Mouse (Mus musculus): ENCODE results near the gene Slc25a3. TPM values are rescaled to one million over a fixed set of nuclear protein-coding genes. Genes with fewer than 3 reads are reported as not detected.

The Slc25a3 gene
- polyA plus RNA-seq, 2 experiments: 190 to 207 TPM

DNA sequence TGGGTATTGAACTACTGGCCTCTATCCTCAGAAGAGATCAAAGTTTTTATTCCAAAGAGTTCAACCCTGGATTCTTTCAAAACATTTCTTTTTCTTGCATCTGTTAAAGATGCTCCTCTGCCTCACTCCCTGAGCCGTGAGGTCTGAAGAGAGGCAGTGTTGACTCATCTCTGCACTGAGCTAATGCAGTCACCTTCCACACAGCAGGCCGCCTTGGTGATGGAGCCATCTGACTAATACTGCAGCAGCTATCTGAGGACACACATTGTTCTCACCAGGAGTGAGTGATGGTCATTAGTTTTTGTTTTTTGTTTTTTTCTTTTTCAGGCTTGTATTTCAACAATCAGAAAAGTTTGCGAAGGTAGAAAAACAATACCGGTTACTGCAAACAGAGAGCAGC is 31.0 kb downstream of the Slc25a3 start:
- Histone ChIP-seq H3K36me3 (replicated peaks; ENCODE audit: control insufficient read depth, insufficient read depth, low read depth) (no peaks in the 10 kb centered on the region), H3K27me3 (ENCODE audit: control insufficient read depth, insufficient read depth, low read length) (no peaks in the 10 kb centered on the region), H3K27ac (no peak overlapping the region), H3K4me3 (ENCODE audit: insufficient read depth in 1 of 2, low read depth in 2 of 2, low read length in 2 of 2) (no peak overlapping the region), H3K9me3 (ENCODE audit: control insufficient read depth, low read length) (no peaks in the 10 kb centered on the region), H3K4me1 (replicated peaks; ENCODE audit: control insufficient read depth in 2 of 2, insufficient read depth in 2 of 2, low read length in 1 of 2) (no peaks in the 10 kb centered on the region), H3K4me2 (ENCODE audit: low read depth) (no peak overlapping the region), H3K9ac (replicated peaks) (no peak overlapping the region)
- ATAC-seq (ENCODE audit: insufficient read depth) (no peak), DNase-seq (ENCODE audit: low read depth in 3 of 3, low spot score in 3 of 3) (no peak)
- WGBS (ENCODE audit: insufficient replicate concordance): 77% methylated on average over 4 of the region's 4 CpGs
- TF ChIP-seq EP300 (IDR thresholded peaks at IDR 0.05; ENCODE audit: low read depth): no peak
- TF ChIP-seq CTCF (IDR thresholded peaks at IDR 0.05; ENCODE audit: low read depth): no peak

DNA sequence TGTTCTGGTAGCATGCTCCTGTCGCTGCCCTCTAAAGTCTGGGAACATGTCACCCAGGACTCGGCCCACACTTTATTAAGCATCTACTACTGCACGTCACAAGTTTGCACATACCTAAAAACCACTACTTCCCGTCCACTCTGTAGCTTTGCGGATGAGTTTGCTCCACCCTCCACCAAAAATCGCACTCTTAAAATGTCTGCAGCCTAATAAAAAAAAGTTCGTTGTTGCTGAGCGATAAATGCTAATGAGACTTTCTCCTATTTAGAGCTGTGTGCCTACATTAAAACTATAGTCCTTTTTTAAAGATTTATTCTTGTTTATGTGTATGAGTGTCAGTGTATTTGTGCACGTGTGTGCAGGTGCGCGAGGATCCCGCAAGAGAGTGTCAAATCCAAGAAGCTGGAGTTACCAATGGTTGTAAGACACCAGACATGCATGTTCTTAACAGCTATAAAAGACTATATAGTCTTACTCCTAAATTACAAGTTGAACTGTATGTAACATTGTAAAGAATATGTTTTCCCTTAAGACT is 40.4 kb downstream of the Slc25a3 start:
- DNase-seq (ENCODE audit: low read depth in 3 of 3, low spot score in 3 of 3) (no peak), ATAC-seq (ENCODE audit: insufficient read depth) (no peak)
- 37% methylated on average over 12 of the region's 12 CpGs for WGBS (ENCODE audit: insufficient replicate concordance)
- Histone ChIP-seq H3K27me3 (ENCODE audit: control insufficient read depth, insufficient read depth, low read length) (no peaks in the 10 kb centered on the region), H3K4me2 (ENCODE audit: low read depth) (peak overlapping the region; percentile 85), H3K4me3 (ENCODE audit: insufficient read depth in 1 of 2, low read depth in 2 of 2, low read length in 2 of 2) (peak overlapping the region; percentile 63 to 95), H3K36me3 (replicated peaks; ENCODE audit: control insufficient read depth, insufficient read depth, low read depth) (peaks cover 6% of the 10 kb centered on the region; the same call in 1 of the 2 replicates), H3K27ac (no peak overlapping the region), H3K9me3 (ENCODE audit: control insufficient read depth, low read length) (no peaks in the 10 kb centered on the region), H3K9ac (replicated peaks) (peak overlapping the region; percentile 55), H3K4me1 (replicated peaks; ENCODE audit: control insufficient read depth in 2 of 2, insufficient read depth in 2 of 2, low read length in 1 of 2) (no peaks in the 10 kb centered on the region; a peak in 2 of 4 replicates)
- TF ChIP-seq EP300 (IDR thresholded peaks at IDR 0.05; ENCODE audit: low read depth) (no peak), CTCF (IDR thresholded peaks at IDR 0.05; ENCODE audit: low read depth) (no peak)

DNA sequence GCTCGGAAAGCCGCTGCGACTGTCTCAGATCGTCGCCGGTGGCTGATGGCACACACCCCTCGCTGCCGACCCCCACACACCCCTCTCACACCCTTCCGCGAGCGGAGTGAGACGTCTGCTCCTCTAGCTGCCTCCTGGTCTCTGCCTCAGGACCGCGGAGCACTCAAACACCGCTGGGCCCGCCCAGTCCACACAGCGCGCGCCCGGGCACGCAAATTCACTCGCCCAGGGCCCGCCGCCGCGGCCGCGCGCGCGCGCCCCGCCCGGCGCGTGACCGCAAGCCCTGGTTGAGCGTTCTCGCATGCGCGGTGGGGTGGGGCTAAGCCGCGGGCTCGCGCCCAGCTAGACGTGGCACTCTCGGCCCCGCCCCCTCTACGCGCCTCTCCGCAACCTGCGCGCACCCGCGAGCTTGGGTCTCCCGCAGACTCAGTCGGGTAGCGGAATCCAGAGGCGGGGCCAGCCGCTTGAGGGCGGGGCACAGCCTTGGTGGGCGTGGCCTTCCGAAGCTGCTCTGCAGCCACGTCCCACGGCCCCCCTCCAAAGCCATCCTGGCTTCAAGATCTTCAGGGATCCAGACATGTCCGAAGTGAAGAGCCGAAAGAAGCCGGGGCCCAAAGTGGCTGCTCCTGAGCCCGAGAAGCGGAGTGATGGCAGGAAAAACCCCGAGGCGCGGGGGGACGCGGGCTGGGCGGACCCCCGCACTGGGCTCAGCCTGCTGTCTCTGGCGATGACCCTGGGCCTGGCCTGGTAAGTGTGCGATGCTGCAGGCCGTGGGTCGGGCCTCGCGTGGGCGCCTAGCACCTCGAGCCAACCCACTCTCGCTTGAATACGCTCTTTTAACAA is 41.1 kb downstream of the Slc25a3 start, which contains the start of the genes Apaf1 and Ikbip:
Gene Apaf1, minus strand, starts transcription at position 221 of the 843 bp plus-strand sequence.
Gene Ikbip, plus strand, starts transcription at position 391 of the 843 bp plus-strand sequence.
- Histone ChIP-seq H3K4me2 (ENCODE audit: low read depth) (peak within 1 kb of the TSS; percentile 85), H3K36me3 (replicated peaks; ENCODE audit: control insufficient read depth, insufficient read depth, low read depth) (peaks cover 9% of the 10 kb centered on the region; the same call in 1 of the 2 replicates), H3K4me1 (replicated peaks; ENCODE audit: control insufficient read depth in 2 of 2, insufficient read depth in 2 of 2, low read length in 1 of 2) (no peaks in the 10 kb centered on the region; a peak in 2 of 4 replicates), H3K27me3 (ENCODE audit: control insufficient read depth, insufficient read depth, low read length) (no peaks in the 10 kb centered on the region), H3K4me3 (ENCODE audit: insufficient read depth in 1 of 2, low read depth in 2 of 2, low read length in 2 of 2) (peak within 1 kb of the TSS; percentile 80 to 95), H3K9me3 (ENCODE audit: control insufficient read depth, low read length) (no peaks in the 10 kb centered on the region), H3K27ac (peak within 1 kb of the TSS; percentile 67), H3K9ac (replicated peaks) (peak within 1 kb of the TSS; percentile 94)
- WGBS (ENCODE audit: insufficient replicate concordance): under 1% methylated on average over 80 of the region's 87 CpGs
- ATAC-seq (ENCODE audit: insufficient read depth) (peak; percentile 96), DNase-seq (ENCODE audit: low read depth in 3 of 3, low spot score in 3 of 3) (peak; percentile 94 to 96 (median 95))
- no peak for TF ChIP-seq CTCF (IDR thresholded peaks at IDR 0.05; ENCODE audit: low read depth)

DNA sequence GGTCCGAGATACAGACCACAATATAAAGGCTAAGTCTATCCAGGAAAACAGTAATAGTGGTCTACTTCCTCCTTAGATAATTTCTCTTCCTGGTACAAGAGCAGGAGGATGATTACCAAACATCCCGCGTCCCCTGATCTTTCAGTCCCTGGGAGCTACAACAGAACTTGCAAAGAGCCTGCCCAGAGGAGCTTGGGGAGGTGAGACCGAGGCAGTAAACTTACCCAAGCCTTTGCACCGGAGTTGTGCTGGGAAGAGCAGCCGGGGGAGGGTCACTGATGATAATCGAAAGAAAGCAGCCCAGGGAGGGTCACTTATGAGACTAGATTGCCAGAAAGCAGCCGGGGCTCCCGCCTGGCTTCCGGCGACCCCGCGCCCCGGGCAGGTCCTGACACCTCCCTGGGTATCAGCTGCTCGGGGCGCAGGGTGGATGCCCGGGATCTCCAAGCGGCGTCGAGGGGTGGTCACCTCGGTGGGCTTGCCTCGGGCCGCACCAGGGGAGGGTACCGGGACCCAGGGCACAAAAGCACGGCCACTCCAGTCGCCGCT is 41.8 kb downstream of the Slc25a3 start:
- no peaks in the 10 kb centered on the region for H3K27me3 ChIP-seq (ENCODE audit: control insufficient read depth, insufficient read depth, low read length)
- no peaks in the 10 kb centered on the region; a peak in 2 of 4 replicates for H3K4me1 ChIP-seq (replicated peaks; ENCODE audit: control insufficient read depth in 2 of 2, insufficient read depth in 2 of 2, low read length in 1 of 2)
- peak overlapping the region; percentile 67 for H3K27ac ChIP-seq
- H3K4me3 ChIP-seq (ENCODE audit: insufficient read depth in 1 of 2, low read depth in 2 of 2, low read length in 2 of 2): peak overlapping the region; percentile 80 to 95
- ATAC-seq (ENCODE audit: insufficient read depth) (peak; percentile 31), DNase-seq (ENCODE audit: low read depth in 3 of 3, low spot score in 3 of 3) (peak; percentile 34 to 44 (median 36))
- H3K4me2 ChIP-seq (ENCODE audit: low read depth): peak overlapping the region; percentile 85
- H3K9me3 ChIP-seq (ENCODE audit: control insufficient read depth, low read length): no peaks in the 10 kb centered on the region
- WGBS (ENCODE audit: insufficient replicate concordance): under 1% methylated on average over 27 of the region's 27 CpGs
- peak overlapping the region; percentile 94 for H3K9ac ChIP-seq (replicated peaks)
- TF ChIP-seq EP300 (IDR thresholded peaks at IDR 0.05; ENCODE audit: low read depth) (no peak), CTCF (IDR thresholded peaks at IDR 0.05; ENCODE audit: low read depth) (no peak)
- H3K36me3 ChIP-seq (replicated peaks; ENCODE audit: control insufficient read depth, insufficient read depth, low read depth): peaks cover 11% of the 10 kb centered on the region; the same call in 1 of the 2 replicates

DNA sequence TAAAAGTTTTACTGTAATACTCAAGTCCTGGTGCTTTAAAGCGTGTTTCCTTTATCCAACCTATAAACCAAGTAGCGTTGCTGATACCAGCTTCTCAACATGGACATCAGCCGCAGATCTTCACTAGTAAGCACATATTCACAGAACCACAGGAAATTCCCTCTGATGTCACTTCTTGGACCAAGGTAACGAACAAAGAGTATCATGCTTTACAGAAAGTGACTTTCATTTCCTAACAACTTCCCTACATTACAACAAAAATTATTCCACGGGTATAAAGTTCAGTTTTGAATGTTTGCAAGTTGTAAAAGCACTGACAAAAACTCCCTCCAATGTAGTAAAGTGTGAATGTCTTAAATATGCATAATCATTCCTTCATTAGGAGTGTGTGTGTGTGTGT is 43.3 kb downstream of the Slc25a3 start:
- H3K9ac ChIP-seq (replicated peaks): no peak overlapping the region
- H3K36me3 ChIP-seq (replicated peaks; ENCODE audit: control insufficient read depth, insufficient read depth, low read depth): peaks cover 11% of the 10 kb centered on the region; the same call in 1 of the 2 replicates
- peak overlapping the region; percentile 85 for H3K4me2 ChIP-seq (ENCODE audit: low read depth)
- H3K9me3 ChIP-seq (ENCODE audit: control insufficient read depth, low read length): no peaks in the 10 kb centered on the region
- H3K27me3 ChIP-seq (ENCODE audit: control insufficient read depth, insufficient read depth, low read length): no peaks in the 10 kb centered on the region
- H3K4me1 ChIP-seq (replicated peaks; ENCODE audit: control insufficient read depth in 2 of 2, insufficient read depth in 2 of 2, low read length in 1 of 2): no peaks in the 10 kb centered on the region; a peak in 2 of 4 replicates
- no peak for DNase-seq (ENCODE audit: low read depth in 3 of 3, low spot score in 3 of 3)
- WGBS (ENCODE audit: insufficient replicate concordance): 65% methylated on average over 5 of the region's 5 CpGs
- ATAC-seq (ENCODE audit: insufficient read depth): no peak
- H3K4me3 ChIP-seq (ENCODE audit: insufficient read depth in 1 of 2, low read depth in 2 of 2, low read length in 2 of 2): no peak overlapping the region
- TF ChIP-seq EP300 (IDR thresholded peaks at IDR 0.05; ENCODE audit: low read depth) (no peak), CTCF (IDR thresholded peaks at IDR 0.05; ENCODE audit: low read depth) (no peak)
- H3K27ac ChIP-seq: no peak overlapping the region

Data from liver, embryonic 14.5 days (tissue).